Mouse (Mus musculus) kidney, adult 8-10 months (tissue): Measurements from ENCODE around the gene Asphd1.

Experiments
- DNase-seq, 2 experiments: peaks; one replicate each; pipeline ENCODE4 v3.0.0; 2022

Asphd1 gene

DNA sequence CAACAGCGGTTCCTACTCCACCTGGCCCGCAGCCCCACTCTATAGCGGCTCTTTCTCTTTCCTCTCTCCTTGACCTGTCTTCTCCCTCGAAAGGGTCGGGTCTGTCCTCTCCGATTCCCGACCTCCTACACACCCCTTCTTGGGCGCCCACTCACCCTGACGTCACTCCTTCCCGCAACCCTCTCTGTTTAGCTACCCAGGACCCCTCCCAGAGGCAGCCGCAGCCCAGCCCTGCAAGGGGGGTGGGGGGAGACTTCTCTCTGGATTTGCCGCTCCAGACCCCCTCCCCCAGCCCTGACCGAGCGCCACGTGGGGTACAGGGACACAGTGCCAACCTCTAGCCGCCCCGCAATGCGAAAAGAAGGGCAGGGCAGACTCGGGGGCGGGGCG is at the start of gene Asphd1:
Gene Asphd1, minus strand, starts transcription at position 180 of the 390 bp plus-strand sequence.
- no peak for DNase-seq

DNA sequence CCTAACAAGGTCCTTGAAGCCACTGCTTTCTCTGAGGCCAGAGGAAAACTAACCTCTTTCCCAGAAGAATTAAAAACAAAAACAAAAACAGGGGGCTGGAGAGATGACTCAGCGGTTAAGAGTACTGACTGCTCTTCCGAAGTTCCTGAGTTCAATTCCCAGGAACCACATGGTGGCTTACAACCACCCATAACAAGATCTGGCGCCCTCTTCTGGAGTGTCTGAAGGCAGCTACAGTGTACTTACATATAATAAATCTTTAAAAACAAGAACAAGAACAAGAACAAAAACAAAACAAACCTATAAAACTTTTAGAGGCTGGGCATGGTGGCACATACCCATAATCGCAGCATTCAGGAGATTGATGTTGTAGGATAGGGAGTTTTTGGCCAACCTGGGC is 47.1 kb upstream of the Asphd1 start:
- DNase-seq, result no peak

DNA sequence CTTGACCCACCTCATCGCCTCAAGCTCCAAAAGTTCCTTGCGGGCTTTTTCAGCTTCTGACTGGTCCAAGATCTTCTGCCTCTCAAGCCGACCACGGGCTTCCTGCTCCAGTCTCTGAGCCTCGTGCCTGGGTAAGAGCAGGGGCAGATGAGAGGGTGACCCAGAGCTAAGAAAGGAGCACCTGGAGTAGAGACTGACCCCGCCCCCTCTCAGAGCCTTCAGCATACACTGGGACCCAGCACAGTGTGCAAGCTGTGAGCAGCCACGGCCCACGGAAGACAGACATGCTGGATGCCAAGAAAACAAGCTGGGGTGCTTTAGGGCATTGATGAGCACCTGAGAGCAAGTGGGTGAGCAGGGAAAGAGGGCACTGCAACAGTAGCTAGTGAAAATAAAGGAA is 39.4 kb upstream of the Asphd1 start:
- DNase-seq, result no peak

DNA sequence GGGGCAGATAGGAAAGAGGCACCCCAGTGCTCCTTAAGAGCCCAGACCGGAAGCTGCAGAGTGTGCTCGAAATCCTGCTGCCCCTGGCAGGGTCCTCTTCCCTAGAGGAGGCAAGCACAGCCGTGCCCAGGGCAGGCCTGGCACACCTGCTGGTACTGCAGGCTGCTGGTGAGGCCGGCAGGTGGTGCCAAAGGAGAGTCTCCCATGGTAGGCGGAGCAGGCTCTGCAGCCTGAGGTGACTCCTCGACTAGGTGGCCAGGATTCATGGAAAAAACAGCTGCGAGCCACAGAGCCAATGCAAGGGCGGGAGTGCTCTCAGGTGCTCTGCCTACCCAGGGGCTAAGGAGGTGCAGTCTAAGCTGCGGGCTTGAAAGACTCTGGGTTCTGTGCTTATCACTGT is 36.9 kb upstream of the Asphd1 start:
- peak; percentile 60 to 71 for DNase-seq

DNA sequence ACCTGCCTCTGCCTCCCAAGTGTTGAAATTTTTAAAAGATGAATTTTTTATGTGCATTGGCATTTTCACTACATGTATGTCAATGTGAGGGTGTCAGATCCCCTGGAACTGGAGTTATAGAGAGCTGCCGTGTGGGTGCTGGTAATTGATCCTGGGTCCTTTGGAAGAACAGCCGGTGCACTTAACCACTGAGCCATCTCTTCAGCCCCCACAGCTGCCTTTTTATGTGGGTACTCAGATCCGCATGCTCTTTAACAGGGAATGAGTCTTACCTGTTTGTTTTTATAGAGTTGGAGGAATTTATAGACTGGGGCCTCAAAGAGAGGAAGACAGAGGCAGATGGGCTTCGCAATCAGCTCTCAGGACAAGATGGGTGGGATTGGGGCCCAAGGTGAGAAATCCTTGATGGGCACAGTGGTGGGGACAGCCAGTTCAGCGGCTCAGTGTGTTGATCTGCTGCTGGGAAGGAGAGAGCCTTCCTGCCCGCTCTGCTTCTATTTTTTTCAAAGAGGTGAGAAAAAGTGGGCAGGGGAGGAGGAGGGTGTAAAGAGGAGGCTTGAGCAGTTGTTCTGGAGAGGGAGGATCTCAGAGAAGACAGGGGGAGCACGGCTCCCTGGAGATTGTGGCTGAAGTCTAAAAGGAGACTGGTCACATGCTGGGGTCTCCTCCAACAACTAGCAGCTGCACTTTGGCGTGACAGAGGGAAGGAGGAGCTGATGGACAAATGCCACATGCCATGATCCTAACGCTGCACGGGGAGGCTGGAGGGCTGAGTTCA is 35.5 kb upstream of the Asphd1 start:
- no peak for DNase-seq

DNA sequence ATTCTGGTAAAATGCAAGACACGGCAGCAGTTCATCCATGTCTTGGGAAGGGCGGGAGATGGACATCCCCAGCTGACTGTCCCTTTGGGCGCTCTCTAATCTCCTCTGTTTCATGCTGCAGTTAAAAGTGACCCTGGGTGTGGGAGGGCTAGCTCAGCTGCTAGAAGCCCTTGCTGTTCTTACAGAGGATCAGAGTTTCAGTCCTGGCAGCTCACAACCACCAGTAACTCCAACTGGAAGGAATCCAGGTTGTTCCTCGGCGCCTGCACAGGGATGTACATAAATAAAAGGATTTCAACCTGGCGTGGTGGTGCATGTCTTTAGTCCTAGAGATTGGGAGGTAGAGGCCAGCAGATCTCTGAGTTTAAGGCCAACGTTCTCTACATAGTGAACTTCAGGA is 33.7 kb upstream of the Asphd1 start:
- no peak for DNase-seq

DNA sequence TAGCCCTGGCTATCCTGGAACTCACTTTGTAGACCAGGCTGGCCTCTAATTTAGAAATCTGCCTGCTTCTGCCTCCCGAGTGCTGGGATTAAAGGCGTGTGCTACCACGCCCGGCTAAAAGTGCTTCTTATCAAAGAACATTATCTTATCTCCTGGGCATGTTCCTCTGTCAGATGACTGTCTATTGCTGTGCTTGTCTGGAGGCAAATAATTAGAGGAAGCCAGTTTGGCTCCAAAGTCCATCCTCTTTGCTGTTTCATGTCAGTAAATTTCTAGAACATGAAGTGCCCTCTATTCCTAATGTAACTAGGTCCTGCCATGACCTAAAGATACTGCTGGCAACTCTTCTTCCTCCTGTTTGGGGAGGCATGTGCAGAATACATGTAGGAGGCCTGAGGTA is 32.7 kb upstream of the Asphd1 start:
- no peak for DNase-seq

DNA sequence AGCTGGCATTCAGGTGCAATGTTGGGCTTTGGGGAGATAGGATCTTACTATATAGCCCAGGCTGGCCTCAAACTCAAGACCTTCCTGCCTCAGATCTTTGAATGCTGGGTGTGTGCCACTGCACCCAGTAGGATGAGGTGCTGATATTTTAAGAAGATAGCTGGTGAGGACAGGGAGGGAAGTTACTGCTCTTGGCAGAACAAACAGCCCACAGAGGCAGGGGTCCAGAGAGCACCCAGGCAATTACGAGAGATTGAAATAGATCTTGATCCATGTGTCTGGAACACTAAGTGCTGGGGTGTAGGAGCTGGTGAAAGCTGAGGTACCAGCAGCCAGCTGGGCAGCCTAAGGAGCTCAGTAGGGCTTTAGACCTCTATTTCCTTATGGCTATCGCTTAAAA is 32.2 kb upstream of the Asphd1 start:
- DNase-seq, result no peak

DNA sequence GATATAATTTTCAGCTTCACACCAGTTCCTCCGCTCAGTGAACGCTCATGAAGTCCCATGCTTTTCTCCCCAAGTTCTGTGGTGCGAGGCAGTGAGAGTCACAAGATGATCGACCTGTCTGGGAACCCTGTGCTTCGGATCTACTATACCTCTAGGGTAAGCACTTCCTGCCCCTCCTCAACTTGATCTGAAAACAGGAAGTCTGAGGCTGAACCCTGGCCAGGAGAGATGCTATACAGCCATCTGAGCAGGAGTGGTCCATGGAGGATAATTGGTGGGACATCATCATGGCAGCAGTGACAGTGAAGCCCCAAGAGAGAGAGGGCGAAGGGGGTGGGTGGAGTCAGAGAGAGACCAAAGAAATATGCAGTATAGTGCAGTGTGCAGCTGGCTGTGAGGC is 29.5 kb upstream of the Asphd1 start:
- DNase-seq, result no peak

DNA sequence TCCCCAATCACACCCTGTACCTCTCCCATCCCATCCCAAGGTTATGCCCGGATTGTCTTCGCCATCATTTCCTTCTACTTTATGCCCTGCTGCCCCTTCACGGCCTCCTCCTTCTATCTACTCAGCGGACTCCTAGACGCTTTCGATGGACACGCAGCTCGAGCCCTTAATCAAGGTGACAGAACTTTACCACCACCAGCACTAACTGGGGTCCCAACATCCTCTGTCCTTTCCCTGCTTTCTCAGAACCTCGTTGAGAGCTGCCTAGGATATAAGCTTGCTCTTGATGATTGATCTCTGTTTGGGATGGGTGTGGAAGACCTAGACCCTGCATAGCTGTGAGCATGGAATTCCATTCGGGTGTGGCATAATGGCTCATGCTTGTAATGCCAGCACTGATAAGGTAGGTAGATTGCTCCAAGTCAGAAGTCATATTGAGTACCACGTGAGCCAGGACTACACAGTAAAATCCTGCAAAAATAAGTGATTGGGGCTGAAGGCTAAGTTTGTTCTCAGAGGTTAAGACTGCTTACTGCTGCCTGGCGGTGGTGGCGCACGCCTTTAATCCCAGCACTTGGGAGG is 27.6 kb upstream of the Asphd1 start:
- DNase-seq, result peak; percentile 14 to 15

DNA sequence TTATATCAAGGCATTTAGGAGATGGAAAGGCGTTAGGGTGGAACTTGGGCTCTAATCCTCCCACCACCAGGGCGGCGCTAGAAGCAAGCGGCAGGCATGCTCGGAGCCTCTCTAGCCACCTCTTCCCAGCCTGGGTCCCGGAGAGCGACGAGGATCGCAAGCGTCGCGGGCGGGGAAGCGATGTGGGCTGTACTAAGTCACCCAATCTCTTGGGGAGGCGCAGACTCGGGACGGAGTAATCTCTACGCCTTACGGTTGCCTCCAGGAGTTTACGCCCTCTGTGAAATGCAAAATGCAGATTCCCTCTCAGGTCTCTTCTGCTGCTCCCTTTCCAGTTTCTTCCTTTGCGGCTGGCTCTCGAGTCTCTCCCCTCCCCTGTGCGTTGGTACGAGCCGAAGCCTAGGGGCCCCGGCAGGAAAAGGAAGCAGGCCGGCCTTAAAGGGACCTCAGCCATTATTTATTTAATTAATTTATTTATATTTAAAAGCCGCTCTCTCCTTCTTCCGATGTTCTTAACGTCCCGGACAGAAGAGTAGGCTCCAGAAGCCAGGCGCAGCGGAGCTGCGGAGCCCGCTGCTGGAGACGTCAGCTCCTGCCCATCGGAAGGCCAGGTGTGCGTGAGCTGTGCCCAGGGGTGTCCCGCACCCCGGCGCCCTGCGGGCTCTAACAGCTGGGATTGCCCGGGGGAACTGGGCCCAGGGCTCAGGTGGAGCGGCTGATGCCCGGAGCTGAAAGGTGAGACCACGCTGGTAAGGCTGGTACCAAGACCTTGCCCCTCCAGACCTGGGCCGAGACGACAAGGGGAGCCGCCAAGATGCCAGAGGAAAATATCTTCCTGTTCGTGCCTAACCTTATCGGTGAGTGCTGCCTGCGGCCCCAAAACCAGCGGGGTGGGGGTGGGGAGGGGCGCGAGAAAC is 26.8 kb upstream of the Asphd1 start, which contains the start of gene Cdiptos:
Gene Cdiptos, minus strand, starts transcription at position 149 of the 917 bp plus-strand sequence.
- peak; percentile 93 to 96 for DNase-seq

DNA sequence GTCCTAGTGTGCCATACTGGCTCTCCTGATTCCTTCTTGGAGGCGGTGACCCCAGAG is 26.3 kb upstream of the Asphd1 start, which contains the start of gene Cdipt:
Gene Cdipt, plus strand, starts transcription at position 22 of the 57 bp plus-strand sequence.
- DNase-seq, result no peak

DNA sequence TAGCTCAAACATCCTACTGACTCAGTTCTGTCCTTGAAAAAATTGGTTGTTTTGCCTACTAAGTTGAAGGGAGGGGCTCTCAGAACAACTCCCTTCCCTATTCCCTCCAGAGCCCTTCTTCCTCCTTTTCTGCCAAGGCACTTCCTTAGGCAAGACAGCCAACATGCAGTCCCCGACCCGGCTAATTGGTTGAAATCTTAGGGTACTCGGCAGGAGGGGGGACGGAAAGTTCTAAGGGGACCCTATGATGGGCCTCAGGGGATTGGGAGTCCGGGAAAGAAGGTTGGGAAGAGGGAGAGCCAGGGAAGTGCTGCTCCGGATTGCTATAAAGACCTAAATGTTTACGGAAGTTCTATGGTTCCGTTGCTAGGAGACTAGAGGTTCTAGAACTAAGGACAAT is 26.1 kb upstream of the Asphd1 start:
- no peak for DNase-seq

DNA sequence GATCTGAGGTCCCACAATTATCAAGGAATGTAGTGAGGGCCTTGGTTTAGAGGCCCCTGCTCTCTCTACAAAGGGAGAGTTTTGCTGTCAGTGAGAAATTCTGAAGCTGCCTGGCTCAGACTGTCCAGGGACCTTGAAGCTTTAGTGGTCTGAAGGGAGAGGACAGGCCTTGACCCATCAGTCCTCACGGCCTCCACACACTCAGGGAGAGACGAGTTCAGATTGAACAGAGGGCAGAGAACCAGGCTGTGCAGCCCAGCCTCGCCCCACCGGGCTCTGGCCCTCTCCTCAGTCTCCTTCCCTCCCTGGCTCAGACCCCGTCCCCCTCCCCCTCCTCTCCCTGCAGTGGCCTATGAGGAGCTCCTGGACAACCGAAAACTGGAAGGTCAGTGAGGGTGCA is 18.0 kb upstream of the Asphd1 start:
- no peak for DNase-seq

DNA sequence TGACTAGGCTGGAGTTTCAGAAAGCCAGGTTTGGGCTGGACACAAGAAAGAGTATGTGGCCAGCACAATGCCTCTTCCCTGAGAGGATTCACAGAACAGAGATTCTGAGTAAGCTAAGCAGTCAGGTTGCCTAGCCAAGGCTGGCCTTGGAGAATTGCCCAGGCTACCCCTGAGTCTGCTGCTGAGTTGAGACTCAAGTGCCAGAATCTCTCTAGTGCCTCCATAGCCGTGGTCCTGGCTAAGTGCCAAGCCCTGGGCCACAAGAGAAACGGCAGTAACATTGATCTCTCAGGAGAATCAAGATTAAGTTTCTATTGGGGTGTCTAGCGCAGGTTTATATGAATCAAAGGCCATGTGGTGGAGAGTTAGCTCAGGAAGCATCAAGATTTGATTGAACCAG is 16.2 kb upstream of the Asphd1 start:
- no peak for DNase-seq

DNA sequence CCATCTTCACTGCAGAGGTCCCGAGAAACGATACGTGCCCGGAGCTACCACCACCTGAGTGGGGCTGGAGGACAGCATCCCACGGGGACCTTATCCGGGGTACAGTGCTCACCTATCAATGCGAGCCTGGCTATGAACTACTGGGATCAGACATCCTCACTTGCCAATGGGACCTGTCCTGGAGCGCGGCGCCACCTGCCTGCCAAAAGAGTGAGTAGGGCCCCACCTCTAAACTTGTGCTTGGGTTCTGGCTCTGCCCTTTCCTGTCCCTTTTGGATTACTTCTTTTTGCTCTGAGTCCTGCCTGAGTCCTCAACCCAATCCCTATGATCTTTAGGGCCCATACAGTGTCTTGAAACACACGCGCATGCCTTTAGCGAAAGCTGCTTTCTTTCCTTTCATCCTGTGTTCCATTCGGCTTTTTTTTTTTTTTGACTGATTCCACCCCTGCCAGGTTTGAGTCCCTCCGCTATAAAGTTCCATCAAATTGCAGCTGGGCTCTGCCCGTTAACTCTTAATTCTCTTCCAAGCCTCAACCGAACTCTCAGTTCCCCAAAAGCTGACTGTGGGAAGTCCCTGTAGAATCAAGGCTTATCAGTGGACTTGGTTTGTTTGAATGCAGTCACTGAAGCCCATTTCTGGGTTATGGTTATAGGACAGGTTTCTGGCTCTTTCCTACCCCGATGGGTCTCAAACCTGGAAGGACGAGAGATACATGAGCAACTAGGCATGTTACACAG is 14.3 kb upstream of the Asphd1 start:
- DNase-seq, result peak; percentile 31 to 74

DNA sequence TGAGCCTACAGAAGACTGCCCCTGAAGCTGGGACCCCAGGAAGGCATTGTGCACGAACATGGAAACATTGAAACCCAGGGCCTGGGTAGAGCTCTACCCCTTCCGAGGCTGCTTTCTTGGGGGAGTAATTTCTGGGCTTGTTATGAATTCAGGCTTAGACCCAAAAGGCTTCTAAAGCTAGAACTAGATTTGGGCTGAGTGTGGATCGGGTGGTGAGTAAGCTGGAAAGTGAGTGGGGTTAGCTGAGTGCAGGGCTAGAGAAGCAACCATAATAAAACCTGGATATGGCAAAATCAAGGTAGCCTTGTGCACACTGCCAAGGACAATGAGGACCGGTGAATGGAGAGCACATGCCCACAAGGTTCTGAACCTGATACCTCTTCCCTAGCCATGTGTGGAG is 12.6 kb upstream of the Asphd1 start:
- no peak for DNase-seq

DNA sequence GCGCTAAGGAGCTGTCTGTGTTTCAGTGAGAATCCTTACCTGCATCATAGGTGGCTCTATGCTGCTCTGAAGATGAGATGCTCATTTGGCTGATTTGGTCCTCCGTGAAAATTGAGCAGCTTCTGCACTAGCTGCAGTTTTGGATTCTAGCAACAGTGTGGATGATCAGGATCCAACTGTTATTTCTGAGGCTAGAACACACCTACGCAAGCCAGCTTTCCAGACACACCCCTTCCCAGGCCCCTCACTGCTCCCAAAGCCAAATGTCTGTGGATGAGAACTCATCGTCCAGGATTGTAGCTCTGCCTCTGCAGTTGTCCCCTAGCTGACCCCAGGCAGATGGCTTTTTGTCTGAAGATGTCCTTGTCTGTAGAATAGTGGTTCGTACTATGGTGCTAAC is 11.7 kb upstream of the Asphd1 start:
- DNase-seq, result no peak

DNA sequence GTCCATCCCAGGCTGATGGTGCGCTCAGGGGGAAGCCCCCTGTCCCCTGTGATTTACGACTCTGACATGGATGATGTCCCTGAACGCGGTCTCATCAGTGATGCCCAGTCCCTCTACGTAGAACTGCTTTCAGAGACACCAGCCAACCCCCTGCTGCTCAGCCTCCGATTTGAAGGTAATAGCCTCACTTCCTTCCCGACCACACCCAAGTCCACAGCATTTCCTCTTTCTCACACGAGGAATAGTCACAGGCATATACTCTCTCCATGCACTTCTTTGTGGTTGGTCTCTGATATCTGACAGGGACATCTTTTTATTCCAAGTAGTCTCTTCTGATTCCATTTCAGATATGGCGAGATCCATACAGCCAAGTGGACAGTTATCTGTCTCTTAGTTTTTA is 10.4 kb upstream of the Asphd1 start:
- no peak for DNase-seq

DNA sequence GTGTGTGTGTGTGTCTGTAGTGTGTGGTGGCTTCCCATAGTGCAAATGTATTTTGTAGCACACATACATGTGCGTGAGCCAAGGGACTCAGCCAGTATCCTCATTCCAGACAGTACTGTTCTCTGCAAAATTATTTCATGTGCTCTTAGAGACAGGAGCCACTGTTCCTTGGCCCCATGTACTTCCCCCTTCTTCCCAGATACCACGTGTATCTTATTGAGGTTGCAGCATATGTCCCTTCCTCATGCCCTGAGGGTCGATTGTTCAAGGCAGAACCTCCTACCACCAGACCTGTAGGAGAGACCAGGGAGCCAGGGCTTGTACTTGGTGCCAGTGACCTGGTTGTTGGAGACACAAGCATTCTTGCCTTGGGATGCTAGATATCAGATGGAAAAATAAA is 5.7 kb upstream of the Asphd1 start:
- DNase-seq, result no peak

DNA sequence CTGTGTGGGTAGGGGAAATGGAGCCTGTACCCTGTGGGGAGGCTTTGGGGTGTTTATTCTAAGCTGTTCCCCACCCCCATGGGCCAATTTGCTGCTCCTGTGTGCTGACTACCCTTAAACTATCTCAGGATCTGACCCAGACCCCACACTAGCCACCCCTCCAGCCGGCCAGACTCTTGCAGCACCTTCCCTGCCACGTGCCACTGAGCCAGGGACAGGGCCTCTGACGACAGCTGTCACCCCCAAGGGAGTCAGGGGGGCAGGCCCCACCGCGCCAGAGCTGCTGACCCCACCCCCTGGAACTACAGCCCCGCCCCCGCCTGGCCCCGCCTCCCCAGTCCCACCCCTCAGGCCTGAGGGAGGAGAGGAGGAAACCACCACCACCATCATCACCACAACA is 3.3 kb upstream of the Asphd1 start:
- no peak for DNase-seq

DNA sequence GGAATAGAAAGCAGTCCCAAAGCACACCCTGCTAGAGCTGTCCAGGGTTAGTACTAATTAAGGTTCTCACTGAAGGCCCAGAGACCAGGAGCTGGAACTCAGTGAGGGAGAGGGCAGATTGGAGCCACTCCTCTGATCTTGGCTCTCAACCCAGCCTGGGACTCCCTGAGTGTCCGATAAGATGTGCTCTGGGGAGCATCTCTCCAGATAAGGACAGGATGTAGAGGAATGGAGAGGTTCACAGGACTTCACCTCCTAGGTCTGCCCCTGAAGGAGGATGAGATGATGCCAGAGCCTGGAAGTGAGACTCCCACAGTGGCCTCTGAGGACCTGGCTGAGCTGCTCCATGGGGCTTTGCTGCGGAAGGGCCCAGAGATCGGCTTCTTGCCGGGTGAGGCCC is 2.4 kb upstream of the Asphd1 start:
- DNase-seq, result no peak
